Mouse (Mus musculus): ENCODE data around the gene Runx1. TPM values are rescaled to one million over a fixed set of nuclear protein-coding genes. Genes with fewer than 3 reads are reported as not detected.

The Runx1 gene
- polyA plus RNA-seq, 1 experiment from 2014 or later: 3.0 TPM

- DNase-seq (ENCODE audit: low spot score): peak; percentile 45
- WGBS: 53% methylated on average over 11 of the region's 11 CpGs
- Histone ChIP-seq H3K9me3 (no peaks in the 10 kb centered on the region), H3K4me1 (peaks cover 23% of the 10 kb centered on the region), H3K27me3 (replicated peaks; ENCODE audit: low read depth, poor library complexity, severe bottlenecking) (peaks cover 5% of the 10 kb centered on the region; the same call in 1 of the 2 replicates), H3K27ac (replicated peaks) (no peak overlapping the region), H3K4me3 (no peak overlapping the region), H3K36me3 (replicated peaks) (no peaks in the 10 kb centered on the region)
Measured at GRCm38 (mm10) chr16:92738476-92739010, 87.4 kb downstream of the Runx1 start.

- Histone ChIP-seq H3K36me3 (replicated peaks) (no peaks in the 10 kb centered on the region), H3K4me3 (no peak overlapping the region), H3K4me1 (no peaks in the 10 kb centered on the region), H3K9me3 (no peaks in the 10 kb centered on the region), H3K27me3 (replicated peaks; ENCODE audit: low read depth, poor library complexity, severe bottlenecking) (no peaks in the 10 kb centered on the region), H3K27ac (replicated peaks) (no peak overlapping the region)
- WGBS: 91% methylated on average over 9 of the region's 9 CpGs
- DNase-seq (ENCODE audit: low spot score): no peak
Measured at GRCm38 (mm10) chr16:92726870-92727269, 99.1 kb downstream of the Runx1 start.

DNA sequence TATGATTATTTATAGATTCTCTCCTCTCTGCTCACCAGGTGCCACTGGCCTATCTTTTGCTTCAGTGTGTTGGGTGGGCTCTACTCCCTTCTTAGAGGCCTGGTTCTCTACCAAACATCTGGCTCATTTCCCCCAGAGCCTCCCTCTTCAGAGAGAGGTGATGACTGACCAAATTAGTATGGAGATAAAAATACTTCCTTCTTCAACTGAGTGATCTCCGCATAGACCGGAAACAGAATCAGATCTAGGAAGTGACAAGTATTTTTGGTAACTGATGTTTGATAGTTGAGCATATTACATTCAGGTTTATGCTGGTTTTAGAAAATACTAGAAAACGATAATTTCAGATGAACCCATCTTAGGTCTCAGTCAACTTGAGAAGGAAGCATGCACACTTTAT, 101.4 kb downstream of the Runx1 start:
- WGBS: 88% methylated on average over 3 of the region's 3 CpGs

GRCm38 (mm10) chr16:92720678-92721077, 105.3 kb downstream of the Runx1 start:
- Histone ChIP-seq H3K4me1 (peaks cover 31% of the 10 kb centered on the region), H3K9me3 (no peaks in the 10 kb centered on the region), H3K36me3 (replicated peaks) (no peaks in the 10 kb centered on the region), H3K4me3 (no peak overlapping the region), H3K27ac (replicated peaks) (no peak overlapping the region), H3K27me3 (replicated peaks; ENCODE audit: low read depth, poor library complexity, severe bottlenecking) (peaks cover 43% of the 10 kb centered on the region)
- WGBS: 78% methylated on average over 10 of the region's 10 CpGs
- DNase-seq (ENCODE audit: low spot score): no peak

More for the DNA sequence above, 101.4 kb downstream of the Runx1 start:
- no peaks in the 10 kb centered on the region for H3K9me3 ChIP-seq
- H3K36me3 ChIP-seq (replicated peaks): no peaks in the 10 kb centered on the region
- DNase-seq (ENCODE audit: low spot score): no peak
- H3K4me3 ChIP-seq: no peak overlapping the region
- H3K4me1 ChIP-seq: peaks cover 9% of the 10 kb centered on the region; the same call in 1 of the 2 replicates
- peaks cover 10% of the 10 kb centered on the region for H3K27me3 ChIP-seq (replicated peaks; ENCODE audit: low read depth, poor library complexity, severe bottlenecking)
- no peak overlapping the region for H3K27ac ChIP-seq (replicated peaks)

- H3K9me3 ChIP-seq: no peaks in the 10 kb centered on the region
- H3K4me3 ChIP-seq: no peak overlapping the region
- 86% methylated on average over 6 of the region's 6 CpGs for WGBS
- no peak for DNase-seq (ENCODE audit: low spot score)
- peaks cover 34% of the 10 kb centered on the region for H3K4me1 ChIP-seq
- H3K36me3 ChIP-seq (replicated peaks): no peaks in the 10 kb centered on the region
- H3K27ac ChIP-seq (replicated peaks): no peak overlapping the region
- H3K27me3 ChIP-seq (replicated peaks; ENCODE audit: low read depth, poor library complexity, severe bottlenecking): peaks cover 50% of the 10 kb centered on the region
Measured at GRCm38 (mm10) chr16:92719725-92720124, 106.2 kb downstream of the Runx1 start.

GRCm38 (mm10) chr16:92715599-92716483, 110.1 kb downstream of the Runx1 start:
- DNase-seq (ENCODE audit: low spot score): no peak
- Histone ChIP-seq H3K4me1 (peaks cover 38% of the 10 kb centered on the region), H3K27me3 (replicated peaks; ENCODE audit: low read depth, poor library complexity, severe bottlenecking) (peaks cover 58% of the 10 kb centered on the region), H3K9me3 (no peaks in the 10 kb centered on the region), H3K36me3 (replicated peaks) (no peaks in the 10 kb centered on the region), H3K4me3 (no peak overlapping the region), H3K27ac (replicated peaks) (no peak overlapping the region)
- WGBS: 28% methylated on average over 15 of the region's 15 CpGs

GRCm38 (mm10) chr16:92710161-92710560, 115.8 kb downstream of the Runx1 start:
- Histone ChIP-seq H3K4me1 (peaks cover 21% of the 10 kb centered on the region; the same call in 1 of the 2 replicates), H3K27ac (replicated peaks) (no peak overlapping the region), H3K4me3 (no peak overlapping the region), H3K9me3 (no peaks in the 10 kb centered on the region), H3K27me3 (replicated peaks; ENCODE audit: low read depth, poor library complexity, severe bottlenecking) (peaks cover 35% of the 10 kb centered on the region), H3K36me3 (replicated peaks) (no peaks in the 10 kb centered on the region)
- WGBS: 23% methylated on average over 1 of the region's 1 CpGs
- no peak for DNase-seq (ENCODE audit: low spot score)

DNA sequence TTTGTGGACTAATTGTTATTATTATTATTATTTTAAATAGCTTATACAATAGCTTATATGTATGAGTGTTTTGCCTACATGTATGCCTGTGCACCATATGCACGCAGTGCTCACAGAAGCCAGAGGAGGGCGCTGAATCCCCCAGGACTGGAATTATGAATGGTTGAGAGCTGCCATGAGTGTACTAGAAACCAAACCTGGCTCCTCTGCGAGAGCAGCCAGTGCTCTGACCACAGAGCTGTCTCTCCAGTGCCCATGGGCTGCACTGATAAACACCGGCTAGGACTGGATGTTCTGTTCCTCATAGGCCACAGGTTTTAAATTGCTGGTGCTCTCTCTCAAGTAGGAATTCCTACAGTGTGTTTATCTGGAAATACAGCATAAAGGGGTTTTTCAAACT, 117.2 kb downstream of the Runx1 start:
- 64% methylated on average over 4 of the region's 4 CpGs for WGBS
- DNase-seq (ENCODE audit: low spot score): no peak
- no peaks in the 10 kb centered on the region for H3K36me3 ChIP-seq (replicated peaks)
- H3K4me1 ChIP-seq: peaks cover 21% of the 10 kb centered on the region; the same call in 1 of the 2 replicates
- no peaks in the 10 kb centered on the region for H3K9me3 ChIP-seq
- no peak overlapping the region for H3K27ac ChIP-seq (replicated peaks)
- H3K27me3 ChIP-seq (replicated peaks; ENCODE audit: low read depth, poor library complexity, severe bottlenecking): peaks cover 40% of the 10 kb centered on the region
- H3K4me3 ChIP-seq: no peak overlapping the region

DNA sequence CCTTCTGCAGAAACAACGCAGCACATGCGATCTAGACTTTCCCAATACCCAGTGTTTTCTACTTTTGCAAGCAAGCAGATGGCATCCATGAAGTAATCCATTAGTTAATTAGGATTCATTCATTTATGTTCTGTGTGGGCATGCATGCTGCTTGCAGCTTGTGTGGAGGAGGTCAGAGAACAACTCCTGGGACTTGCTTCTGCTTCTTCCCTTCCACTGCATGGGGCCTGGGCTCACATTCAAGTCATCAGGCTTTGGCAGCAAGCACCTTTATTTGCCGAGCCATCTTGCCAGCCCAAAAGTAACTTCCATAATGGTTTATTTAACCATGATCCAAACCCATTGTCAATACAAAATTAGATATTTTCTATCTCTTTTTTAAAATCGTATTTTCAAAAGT, 118.2 kb downstream of the Runx1 start:
- no peak overlapping the region for H3K4me3 ChIP-seq
- no peak for DNase-seq (ENCODE audit: low spot score)
- peaks cover 48% of the 10 kb centered on the region for H3K27me3 ChIP-seq (replicated peaks; ENCODE audit: low read depth, poor library complexity, severe bottlenecking)
- no peak overlapping the region for H3K27ac ChIP-seq (replicated peaks)
- peaks cover 21% of the 10 kb centered on the region; the same call in 1 of the 2 replicates for H3K4me1 ChIP-seq
- H3K9me3 ChIP-seq: no peaks in the 10 kb centered on the region
- H3K36me3 ChIP-seq (replicated peaks): no peaks in the 10 kb centered on the region
- WGBS: 87% methylated on average over 4 of the region's 4 CpGs

DNA sequence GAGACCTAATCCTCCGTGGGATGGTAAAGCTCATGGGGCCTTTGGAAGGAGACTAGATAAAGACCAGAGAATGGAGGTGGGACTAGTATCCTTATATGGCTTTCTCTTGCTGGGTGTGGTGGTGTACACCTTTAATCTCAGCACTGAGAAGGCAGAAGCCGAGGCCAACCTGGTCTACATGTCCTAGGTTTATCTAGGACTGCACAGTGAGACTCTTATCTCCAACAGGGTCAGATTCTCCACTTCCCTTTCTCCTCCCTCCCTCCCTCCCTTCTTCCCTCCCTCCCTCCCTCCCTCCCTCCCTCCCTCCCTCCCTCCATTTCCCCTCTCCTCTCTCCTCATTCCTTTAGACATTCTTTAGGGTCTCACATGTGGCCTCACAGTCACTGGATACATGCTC, 118.8 kb downstream of the Runx1 start:
- Histone ChIP-seq H3K9me3 (no peaks in the 10 kb centered on the region), H3K27me3 (replicated peaks; ENCODE audit: low read depth, poor library complexity, severe bottlenecking) (peaks cover 53% of the 10 kb centered on the region), H3K27ac (replicated peaks) (no peak overlapping the region), H3K4me3 (no peak overlapping the region), H3K4me1 (peaks cover 21% of the 10 kb centered on the region; the same call in 1 of the 2 replicates), H3K36me3 (replicated peaks) (no peaks in the 10 kb centered on the region)
- no peak for DNase-seq (ENCODE audit: low spot score)
- WGBS: 83% methylated on average over 2 of the region's 2 CpGs

- H3K27me3 ChIP-seq (replicated peaks; ENCODE audit: low read depth, poor library complexity, severe bottlenecking): peaks cover 67% of the 10 kb centered on the region
- DNase-seq (ENCODE audit: low spot score): no peak
- H3K27ac ChIP-seq (replicated peaks): no peak overlapping the region
Measured at GRCm38 (mm10) chr16:92705564-92706458, 120.1 kb downstream of the Runx1 start.

DNA sequence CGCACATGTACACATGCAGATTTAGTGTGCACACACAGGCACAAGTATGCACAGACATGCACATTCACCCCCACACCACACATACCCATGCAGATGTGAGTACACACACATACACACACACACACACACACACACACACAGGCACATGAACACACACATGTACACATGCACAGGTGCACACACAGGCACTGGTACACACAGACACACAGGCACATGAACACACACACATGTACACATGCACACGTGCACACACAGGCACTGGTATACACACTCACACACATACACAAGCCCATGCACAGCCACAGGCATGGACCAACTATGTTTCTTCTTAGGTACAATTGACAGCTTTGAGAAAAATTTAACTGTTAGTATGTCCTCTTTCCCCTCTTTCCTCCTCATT, 122.1 kb downstream of the Runx1 start:
- H3K9me3 ChIP-seq: no peaks in the 10 kb centered on the region
- no peak overlapping the region for H3K4me3 ChIP-seq
- peaks cover 86% of the 10 kb centered on the region for H3K27me3 ChIP-seq (replicated peaks; ENCODE audit: low read depth, poor library complexity, severe bottlenecking)
- H3K27ac ChIP-seq (replicated peaks): no peak overlapping the region
- DNase-seq (ENCODE audit: low spot score): no peak
- H3K36me3 ChIP-seq (replicated peaks): no peaks in the 10 kb centered on the region
- WGBS: 96% methylated on average over 2 of the region's 2 CpGs
- H3K4me1 ChIP-seq: peaks cover 28% of the 10 kb centered on the region

More at GRCm38 (mm10) chr16:92705564-92706458, 120.1 kb downstream of the Runx1 start:
- WGBS: 76% methylated on average over 7 of the region's 7 CpGs
- no peaks in the 10 kb centered on the region for H3K36me3 ChIP-seq (replicated peaks)
- H3K4me1 ChIP-seq: peaks cover 17% of the 10 kb centered on the region; the same call in 1 of the 2 replicates
- no peak overlapping the region for H3K4me3 ChIP-seq
- no peaks in the 10 kb centered on the region for H3K9me3 ChIP-seq
